Mouse (Mus musculus): ENCODE measurements around the gene Hs3st3a1.

The Hs3st3a1 gene

DNA sequence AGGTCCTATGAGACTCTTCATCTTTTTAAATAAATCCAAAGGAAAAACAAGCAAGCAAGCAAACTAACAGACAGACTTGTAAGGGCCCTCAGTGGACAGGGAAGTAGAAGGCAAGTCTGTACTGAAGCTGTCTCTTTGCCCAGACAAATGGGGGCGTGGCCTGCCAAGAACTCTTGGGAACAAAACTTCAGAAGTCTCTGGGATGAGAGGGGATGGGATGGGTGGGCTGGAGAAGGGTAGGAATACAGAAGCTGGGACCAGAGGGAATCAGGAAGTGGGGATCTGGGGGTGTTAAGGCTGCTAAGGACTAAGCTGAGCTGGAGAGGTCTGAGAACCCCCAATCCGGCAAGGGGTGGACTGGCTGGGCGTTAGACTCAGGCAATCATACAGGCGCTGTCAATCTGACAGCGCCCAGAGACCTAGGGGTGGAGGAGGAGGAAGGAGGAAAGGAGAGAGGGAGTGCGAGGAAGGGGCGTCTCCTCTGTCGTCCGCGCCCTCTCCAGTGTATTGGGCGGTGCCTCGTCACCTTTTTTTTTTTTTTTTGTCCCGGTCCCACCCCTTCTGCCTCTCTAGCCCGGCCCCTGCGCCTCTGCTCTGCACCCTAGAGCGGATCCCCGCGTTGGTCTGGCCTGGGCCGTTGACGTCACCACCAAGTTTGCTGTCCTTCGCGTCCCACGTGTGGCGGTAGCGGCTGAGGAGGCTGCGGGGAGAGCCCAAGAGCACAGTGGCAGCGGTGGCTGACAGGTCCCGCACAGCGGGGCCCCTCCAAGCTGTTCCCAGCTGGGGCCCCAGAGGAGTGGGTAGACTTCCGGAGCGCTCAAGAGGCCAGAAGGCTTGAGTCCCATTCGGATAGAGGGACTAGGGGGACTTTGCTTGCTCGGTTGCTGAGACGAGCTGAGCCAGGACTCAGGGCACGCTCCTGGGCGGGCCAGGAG lies at the start of gene Hs3st3a1:
Gene Hs3st3a1 (plus strand): TSS at position 722 of the 935 bp plus-strand sequence.
- peak; percentile 3 for DNase-seq (ENCODE audit: low spot score)

GRCm38 (mm10) chr11:64386333-64386732 lies 48.8 kb upstream of the Hs3st3a1 start:
- DNase-seq (ENCODE audit: low spot score), result no peak

DNA sequence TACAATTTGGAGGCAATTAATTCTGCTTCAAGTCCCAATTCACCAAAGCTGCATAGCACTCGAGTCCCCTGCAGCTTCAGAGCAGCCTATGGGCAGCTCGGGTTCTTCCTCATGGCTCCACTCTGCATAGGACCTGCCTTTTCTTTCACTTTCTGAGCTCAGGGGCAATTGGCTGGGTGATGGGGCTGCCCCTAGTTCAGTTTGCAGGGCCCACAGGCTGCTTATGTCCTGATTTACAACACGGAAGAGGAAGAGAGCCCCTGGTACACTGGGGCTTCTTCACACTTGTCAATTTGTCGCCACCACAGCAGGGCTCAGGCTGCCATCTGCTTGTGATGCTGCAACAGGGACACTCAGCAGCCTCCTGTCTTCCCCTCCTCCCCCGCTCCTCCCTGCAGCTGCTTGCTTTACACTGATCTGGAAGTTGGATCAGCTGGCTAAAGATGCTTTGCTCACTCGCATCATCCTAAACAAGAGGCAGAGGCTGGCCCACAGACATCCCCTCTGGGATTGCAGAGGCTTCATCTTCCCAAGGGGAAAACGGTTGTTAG lies 38.7 kb upstream of the Hs3st3a1 start:
- peak; percentile 72 for DNase-seq (ENCODE audit: low spot score)

- DNase-seq (ENCODE audit: low spot score), result no peak
Measured at GRCm38 (mm10) chr11:64396949-64397348, 38.2 kb upstream of the Hs3st3a1 start.

GRCm38 (mm10) chr11:64397612-64398011 lies 37.5 kb upstream of the Hs3st3a1 start:
- DNase-seq (ENCODE audit: low spot score), result no peak

GRCm38 (mm10) chr11:64400534-64401093 lies 34.5 kb upstream of the Hs3st3a1 start:
- DNase-seq (ENCODE audit: low spot score), result no peak

DNA sequence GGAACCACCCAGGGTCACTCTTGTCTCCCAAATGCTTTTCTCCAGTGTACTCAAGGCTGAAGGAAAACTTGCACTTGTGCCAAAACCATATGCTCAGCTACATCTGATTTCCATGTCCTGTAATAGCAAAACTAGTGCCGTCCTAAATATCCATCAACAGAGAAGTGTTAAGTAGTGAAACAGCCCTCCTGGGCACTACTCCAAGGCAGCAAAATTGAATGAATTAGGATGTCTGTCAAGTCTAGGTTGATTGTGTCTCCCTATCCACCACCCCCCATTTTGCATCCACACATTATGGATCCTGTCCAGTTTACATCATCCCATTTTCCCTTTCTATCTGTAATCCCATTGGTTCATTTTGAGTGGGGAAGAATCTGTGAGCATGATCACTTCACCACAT lies 16.2 kb upstream of the Hs3st3a1 start:
- DNase-seq (ENCODE audit: low spot score), result no peak

GRCm38 (mm10) chr11:64435546-64436411 lies 647 bp downstream of the Hs3st3a1 start:
- DNase-seq (ENCODE audit: low spot score), result no peak

- DNase-seq (ENCODE audit: low spot score), result no peak
Measured at GRCm38 (mm10) chr11:64436412-64436727, 1.2 kb downstream of the Hs3st3a1 start, which contains the start of gene F930015N05Rik. Gene F930015N05Rik, minus strand, starts transcription at chr11:64436653.

DNA sequence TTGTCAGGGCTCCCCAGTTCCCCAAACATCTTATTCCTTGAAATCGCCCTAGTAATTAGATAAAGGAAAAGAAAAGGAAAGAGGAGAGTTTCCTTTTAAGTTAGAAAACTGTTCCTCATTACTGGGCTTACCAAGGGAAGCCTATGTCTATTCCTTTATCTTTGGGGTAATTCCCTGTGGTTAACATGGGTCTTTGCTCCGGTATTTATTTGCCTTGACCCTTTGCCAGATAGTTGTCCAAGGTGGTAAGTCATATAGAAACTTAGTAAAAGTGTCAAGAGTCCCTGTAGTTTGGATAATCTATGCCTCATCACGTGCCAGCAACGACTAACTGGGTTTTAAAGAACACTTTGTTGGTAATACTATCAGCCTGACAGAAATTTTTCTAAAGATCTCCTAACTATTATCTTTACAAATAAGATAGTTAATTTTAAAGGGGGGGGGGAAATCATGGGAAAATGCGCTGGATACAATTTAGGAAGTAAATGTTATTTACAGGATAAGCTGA lies 1.7 kb downstream of the Hs3st3a1 start:
- no peak for DNase-seq (ENCODE audit: low spot score)

DNA sequence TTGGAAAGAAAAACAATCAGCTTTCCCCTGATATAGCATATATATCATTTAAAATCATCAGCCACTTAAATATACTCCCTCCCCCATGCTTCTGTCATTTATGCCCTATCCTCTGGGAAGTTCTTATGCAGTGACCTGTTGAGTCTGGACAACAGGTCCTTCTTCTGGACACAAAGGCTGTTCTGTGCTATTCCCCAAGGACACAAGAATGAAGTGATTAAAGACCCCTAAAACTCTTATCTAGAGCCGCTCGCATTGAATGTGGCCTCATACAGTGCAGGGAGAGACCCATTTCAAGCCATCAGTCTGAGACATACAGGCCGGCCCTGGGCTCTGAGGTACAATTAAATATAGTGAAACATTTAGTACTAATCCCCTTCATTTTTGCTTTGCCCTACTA lies 2.6 kb downstream of the Hs3st3a1 start:
- DNase-seq (ENCODE audit: low spot score), result no peak

DNA sequence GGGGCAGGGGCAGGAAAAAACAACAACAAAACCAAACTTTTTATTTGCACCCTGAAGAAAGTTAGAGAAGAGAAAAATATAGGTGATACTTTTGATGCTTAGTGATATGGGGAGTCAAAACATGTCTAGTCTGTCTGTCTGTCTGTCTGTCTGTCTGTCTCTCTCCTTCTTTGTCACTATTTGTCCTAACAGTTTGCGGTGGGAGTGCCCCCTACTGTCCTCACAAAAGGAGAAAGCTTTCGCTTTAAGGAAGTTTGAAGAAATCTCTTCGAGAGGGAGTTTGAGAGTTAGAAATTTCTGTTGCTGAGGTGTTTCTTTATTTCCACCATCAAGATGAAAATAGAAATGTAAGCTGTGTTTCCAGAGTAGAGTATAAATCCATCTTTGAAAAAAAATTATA lies 3.8 kb downstream of the Hs3st3a1 start:
- no peak for DNase-seq (ENCODE audit: low spot score)

GRCm38 (mm10) chr11:64442119-64442518 lies 7.0 kb downstream of the Hs3st3a1 start:
- DNase-seq (ENCODE audit: low spot score), result peak; percentile 54

DNA sequence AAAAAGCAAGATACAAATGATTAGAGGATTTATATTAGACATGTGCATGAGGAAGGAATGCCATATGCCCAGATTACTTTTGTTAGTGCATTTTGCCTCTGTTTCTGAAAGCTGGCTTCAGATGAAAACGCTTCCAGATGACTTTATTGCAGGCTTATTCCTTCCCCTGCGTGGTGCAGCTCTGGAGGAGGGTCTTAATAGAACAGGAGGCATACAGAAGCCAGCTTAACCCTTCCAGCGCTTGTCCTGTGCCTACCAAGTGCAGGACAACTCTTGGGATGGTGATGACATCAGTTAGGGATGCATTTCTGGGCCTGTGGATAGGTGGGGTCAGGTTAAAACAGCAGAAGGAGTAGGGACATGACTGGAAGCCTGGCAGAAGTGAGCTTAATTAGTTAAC lies 7.6 kb downstream of the Hs3st3a1 start:
- DNase-seq (ENCODE audit: low spot score), result no peak

DNA sequence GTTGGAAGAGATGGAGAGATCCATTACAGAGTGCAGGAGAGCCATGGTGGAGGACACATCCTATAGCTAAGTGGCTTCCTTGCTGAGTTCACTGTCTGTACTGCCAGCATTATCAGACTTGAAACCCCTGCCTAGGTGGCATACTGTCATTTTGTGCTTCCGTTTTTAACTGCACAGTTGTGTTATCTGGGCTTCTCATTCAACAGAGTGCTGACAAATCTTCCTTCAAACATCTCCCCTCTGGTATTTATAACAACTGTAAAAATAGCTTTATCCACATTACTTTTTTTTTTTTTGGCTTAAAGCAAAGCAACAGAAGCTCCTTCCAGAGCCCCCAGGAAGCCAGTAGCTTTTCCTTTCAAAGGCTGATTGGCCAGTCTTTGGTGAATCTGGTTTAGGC lies 10.1 kb downstream of the Hs3st3a1 start:
- no peak for DNase-seq (ENCODE audit: low spot score)

- DNase-seq (ENCODE audit: low spot score), result no peak
Measured at GRCm38 (mm10) chr11:64448586-64449315, 13.6 kb downstream of the Hs3st3a1 start.

DNA sequence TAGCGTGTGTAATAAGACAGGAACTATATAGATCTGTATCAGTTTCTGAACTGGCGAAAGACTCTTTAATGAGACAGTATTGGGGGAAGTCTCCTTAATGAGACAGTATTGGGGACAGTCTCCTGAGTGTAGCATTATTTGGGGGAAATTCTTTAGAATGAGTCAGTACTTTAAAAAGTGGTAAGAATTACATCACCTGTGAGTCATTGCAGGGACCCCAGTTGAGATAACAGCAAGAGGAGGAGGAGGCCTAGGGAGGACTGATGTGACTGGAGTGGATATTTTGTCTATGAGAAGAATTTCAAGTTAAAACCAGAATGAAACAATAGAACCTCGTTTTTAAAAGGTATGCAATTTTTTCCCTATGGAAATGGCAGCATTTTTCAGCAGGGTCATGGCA lies 26.6 kb downstream of the Hs3st3a1 start:
- no peak for DNase-seq (ENCODE audit: low spot score)

GRCm38 (mm10) chr11:64468737-64469136 lies 33.6 kb downstream of the Hs3st3a1 start:
- no peak for DNase-seq (ENCODE audit: low spot score)

- no peak for DNase-seq (ENCODE audit: low spot score)
Measured at GRCm38 (mm10) chr11:64470689-64471088, 35.6 kb downstream of the Hs3st3a1 start.

GRCm38 (mm10) chr11:64473679-64474078 lies 38.5 kb downstream of the Hs3st3a1 start:
- no peak for DNase-seq (ENCODE audit: low spot score)

DNA sequence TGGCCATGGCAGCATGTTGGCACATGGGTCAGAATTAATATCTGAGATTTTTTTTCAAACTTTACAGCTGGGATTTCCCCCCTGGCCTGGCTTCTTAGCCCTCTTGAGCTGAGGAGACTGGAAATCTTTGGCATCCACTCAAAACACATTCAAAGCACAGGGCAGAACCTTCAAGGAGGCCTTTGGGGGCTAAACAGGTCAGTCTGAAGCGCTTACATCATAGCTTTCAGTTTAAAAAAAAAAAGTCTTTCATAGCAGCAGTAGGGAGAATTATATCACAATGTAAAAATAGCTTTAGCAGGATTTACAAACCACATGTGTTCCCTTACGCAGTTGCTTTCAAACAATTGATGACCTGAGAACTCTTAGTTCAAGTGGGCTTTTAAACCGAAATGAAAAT lies 46.3 kb downstream of the Hs3st3a1 start:
- no peak for DNase-seq (ENCODE audit: low spot score)
